Mouse (Mus musculus) heart, embryonic 12.5 days (tissue): Measurements from ENCODE around the gene Pecr. TPM values are rescaled to one million over a fixed set of nuclear protein-coding genes. Genes with fewer than 3 reads are reported as not detected.
A peak's percentile ranks its signal among the peaks of the same experiment; 100 is the strongest.

ENCODE experiments used
- ATAC-seq: fragments of 200-750 bp; cut with Nextera tagmentation; 2 replicates; pipeline ENCODE4 v1.8.0; 2017; ENCODE audit warnings: moderate TSS enrichment, moderate library complexity; ENCODE audit not compliant: insufficient number of reproducible peaks, low FRiP score
- H3K27ac ChIP-seq: fragments of 300-500 bp; sonication (generic); 2 replicates; pipeline ENCODE4 v1.5.1; 2016; ENCODE audit warnings: mild to moderate bottlenecking, moderate library complexity; ENCODE audit not compliant: poor library complexity, severe bottlenecking
- H3K27me3 ChIP-seq: fragments of 300-500 bp; sonication (generic); replicated peaks from 2 replicates; pipeline ENCODE4 v1.6.1; 2016; ENCODE audit warnings: mild to moderate bottlenecking, moderate library complexity
- H3K36me3 ChIP-seq: fragments of 300-500 bp; sonication (generic); 2 replicates; pipeline ENCODE4 v1.6.1; 2016; ENCODE audit warnings: mild to moderate bottlenecking, moderate library complexity
- H3K4me1 ChIP-seq: fragments of 300-500 bp; sonication (generic); replicated peaks from 2 replicates; pipeline ENCODE4 v1.6.1; 2016; ENCODE audit warnings: mild to moderate bottlenecking
- H3K4me2 ChIP-seq: fragments of 300-500 bp; sonication (generic); 2 replicates; pipeline ENCODE4 v1.6.1; 2016; ENCODE audit warnings: mild to moderate bottlenecking, moderate library complexity
- H3K4me3 ChIP-seq: fragments of 300-500 bp; sonication (generic); 2 replicates; pipeline ENCODE4 v1.5.1; 2016; ENCODE audit warnings: mild to moderate bottlenecking
- H3K9ac ChIP-seq: fragments of 300-500 bp; sonication (generic); 2 replicates; pipeline ENCODE4 v1.6.1; 2016; ENCODE audit warnings: mild to moderate bottlenecking, moderate library complexity
- H3K9me3 ChIP-seq: fragments of 300-500 bp; sonication (generic); replicated peaks from 2 replicates; pipeline ENCODE4 v1.6.1; 2016; ENCODE audit warnings: mild to moderate bottlenecking, moderate library complexity
- WGBS: fragments of 180-500 bp; shearing (Covaris S2); methylation state at CpG from one replicate; pipeline ENCODE4 v1.1.7; 2016; 5-methylcytosine and 5-hydroxymethylcytosine counted together
- polyA plus RNA-seq: library from polyadenylated mRNA; unstranded; fragments of >200 nt; fragmentation: Nextera tagmentation; extraction: Ambion mirVana; gene quantifications from 2 replicates; pipeline ENCODE4 v1.2.1, GENCODE M21; 2016

Gene Pecr
- polyA plus RNA-seq, 1 experiment from 2014 or later = 18.7 TPM

DNA sequence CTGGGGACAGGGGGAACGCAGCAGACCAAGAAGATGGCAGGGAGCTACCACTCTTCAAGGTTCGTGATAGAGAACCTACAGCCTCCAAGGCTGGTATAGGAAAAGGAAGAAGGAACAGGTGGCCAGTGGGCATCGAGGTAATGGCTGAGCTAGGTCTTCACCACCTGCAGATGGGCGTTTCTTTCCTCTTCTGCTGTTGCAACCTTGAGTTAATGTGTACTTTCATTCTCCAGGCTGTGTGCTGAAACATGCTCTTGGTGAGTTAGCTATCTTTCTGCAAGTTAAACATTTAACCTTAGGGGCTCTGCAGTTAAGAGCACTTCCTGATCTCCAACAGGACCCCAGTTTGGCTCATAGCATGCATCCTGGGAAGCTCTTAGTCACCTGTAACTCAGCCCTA is 3.8 kb upstream of the Pecr start:
- H3K27ac ChIP-seq = no peak overlapping the region
- no peaks in the 10 kb centered on the region for H3K36me3 ChIP-seq
- no peaks in the 10 kb centered on the region for H3K9me3 ChIP-seq
- 75% methylated on average over 4 of the region's 4 CpGs for WGBS
- no peak for ATAC-seq
- H3K4me2 ChIP-seq = no peak overlapping the region
- H3K9ac ChIP-seq = no peak overlapping the region
- H3K27me3 ChIP-seq = peaks cover 4% of the 10 kb centered on the region; the same call in 1 of the 2 replicates
- H3K4me1 ChIP-seq = 0 out of 2 replicates have a peak, but pooled peaks cover 3% of the 10 kb centered on the region
- H3K4me3 ChIP-seq = no peak overlapping the region

DNA sequence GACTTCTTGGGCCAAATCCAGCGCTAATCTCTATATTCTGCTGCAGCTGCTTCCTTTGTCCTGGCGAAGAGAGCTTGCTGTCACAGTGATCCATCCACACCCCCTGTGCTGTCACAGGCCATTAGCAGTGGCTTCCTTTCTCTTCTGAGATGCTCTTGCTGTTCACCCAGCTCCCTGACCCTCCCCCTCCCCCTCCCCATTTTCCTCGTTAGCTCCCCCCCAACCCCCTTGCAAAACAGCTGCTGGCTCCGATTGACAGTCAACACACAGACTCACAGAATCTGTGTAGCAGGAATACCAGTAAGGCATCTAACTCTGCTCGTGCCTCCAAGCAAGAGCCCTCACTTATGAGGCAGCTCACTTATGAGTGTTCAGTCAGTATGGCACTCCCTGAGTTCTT is 2.8 kb upstream of the Pecr start:
- 30% methylated on average over 5 of the region's 5 CpGs for WGBS
- H3K4me2 ChIP-seq = no peak overlapping the region
- no peaks in the 10 kb centered on the region for H3K36me3 ChIP-seq
- no peak for ATAC-seq
- H3K27me3 ChIP-seq = peaks cover 4% of the 10 kb centered on the region; the same call in 1 of the 2 replicates
- no peak overlapping the region for H3K27ac ChIP-seq
- no peak overlapping the region for H3K9ac ChIP-seq
- H3K9me3 ChIP-seq = no peaks in the 10 kb centered on the region
- H3K4me3 ChIP-seq = no peak overlapping the region
- H3K4me1 ChIP-seq = 0 out of 2 replicates have a peak, but pooled peaks cover 3% of the 10 kb centered on the region

DNA sequence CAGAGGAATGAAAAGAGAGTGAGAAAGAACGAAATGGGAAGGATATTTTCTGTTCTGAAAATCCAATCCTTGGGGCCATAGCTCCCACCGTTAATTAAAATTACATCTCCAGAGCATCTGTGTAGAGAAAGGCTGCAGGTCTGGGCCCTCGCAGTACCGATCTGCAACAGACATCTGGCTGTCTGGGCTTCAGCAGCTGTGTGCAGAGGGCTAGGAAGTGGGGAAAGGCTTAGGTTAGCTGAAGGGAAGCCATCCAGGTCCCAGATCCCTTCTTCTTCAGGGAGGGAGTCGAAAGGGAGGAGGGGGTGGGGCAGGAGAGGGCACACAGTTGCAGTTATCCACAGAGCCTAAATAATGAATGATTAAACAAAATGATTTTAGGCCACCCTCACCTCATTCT is 425 bp upstream of the Pecr start:
- no peak overlapping the region for H3K27ac ChIP-seq
- ATAC-seq = no peak
- no peak overlapping the region for H3K9ac ChIP-seq
- H3K4me3 ChIP-seq = peak overlapping the region; percentile 68
- 6% methylated on average over 5 of the region's 5 CpGs for WGBS
- peak overlapping the region; percentile 92 for H3K4me2 ChIP-seq
- 0 out of 2 replicates have a peak, but pooled peaks cover 3% of the 10 kb centered on the region for H3K4me1 ChIP-seq
- H3K27me3 ChIP-seq = peaks cover 4% of the 10 kb centered on the region; the same call in 1 of the 2 replicates
- no peaks in the 10 kb centered on the region for H3K36me3 ChIP-seq
- H3K9me3 ChIP-seq = no peaks in the 10 kb centered on the region

DNA sequence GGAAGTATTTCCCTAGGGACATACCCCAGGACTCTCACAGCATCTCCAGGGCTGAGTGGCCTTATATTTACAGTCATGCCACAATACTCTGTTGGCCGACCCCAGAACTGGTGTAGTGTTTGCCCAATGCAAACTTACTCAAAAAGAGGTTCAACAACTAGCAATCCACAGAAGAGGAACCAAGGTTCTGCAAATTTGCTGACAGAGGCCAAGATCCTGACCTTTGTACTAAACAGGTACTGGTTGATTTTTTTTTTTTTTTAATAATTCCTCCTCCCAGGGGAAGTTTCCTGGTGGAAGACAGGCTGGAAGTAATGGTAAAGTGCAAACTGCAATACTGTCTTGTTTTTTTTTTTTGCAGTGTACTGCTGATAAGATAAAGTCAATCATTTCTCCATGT is 1.5 kb downstream of the Pecr start:
- Histone ChIP-seq H3K27ac (no peak overlapping the region), H3K27me3 (peaks cover 4% of the 10 kb centered on the region; the same call in 1 of the 2 replicates), H3K4me2 (no peak overlapping the region), H3K4me1 (0 out of 2 replicates have a peak, but pooled peaks cover 3% of the 10 kb centered on the region), H3K36me3 (no peaks in the 10 kb centered on the region), H3K9ac (no peak overlapping the region), H3K4me3 (no peak overlapping the region), H3K9me3 (no peaks in the 10 kb centered on the region)
- ATAC-seq = no peak
- 64% methylated on average over 1 of the region's 1 CpGs for WGBS

DNA sequence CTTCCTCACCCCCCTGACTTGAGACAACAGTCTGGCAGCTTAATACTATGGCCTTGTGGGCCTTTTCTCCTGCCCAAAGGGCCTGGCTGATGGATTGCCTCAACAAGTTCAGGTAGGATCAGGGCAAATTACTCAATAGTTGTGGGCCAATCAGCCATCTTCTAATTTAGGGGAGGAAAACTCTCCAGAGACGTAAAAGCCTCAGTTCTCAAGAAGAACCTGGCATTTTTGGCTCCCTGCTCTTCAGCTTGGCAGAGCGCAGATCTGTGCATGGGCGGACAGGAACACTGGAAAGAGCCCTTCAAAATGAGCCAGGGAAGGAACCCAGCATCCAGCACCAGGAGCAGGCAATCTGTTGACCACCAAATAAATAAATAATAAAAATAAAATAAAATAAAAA is 6.0 kb downstream of the Pecr start:
- no peak overlapping the region for H3K4me2 ChIP-seq
- no peak for ATAC-seq
- H3K27ac ChIP-seq = no peak overlapping the region
- no peaks in the 10 kb centered on the region for H3K27me3 ChIP-seq
- no peak overlapping the region for H3K4me3 ChIP-seq
- peaks cover 23% of the 10 kb centered on the region for H3K36me3 ChIP-seq
- H3K4me1 ChIP-seq = no peaks in the 10 kb centered on the region
- 92% methylated on average over 3 of the region's 3 CpGs for WGBS
- H3K9ac ChIP-seq = no peak overlapping the region
- H3K9me3 ChIP-seq = peaks cover 5% of the 10 kb centered on the region

DNA sequence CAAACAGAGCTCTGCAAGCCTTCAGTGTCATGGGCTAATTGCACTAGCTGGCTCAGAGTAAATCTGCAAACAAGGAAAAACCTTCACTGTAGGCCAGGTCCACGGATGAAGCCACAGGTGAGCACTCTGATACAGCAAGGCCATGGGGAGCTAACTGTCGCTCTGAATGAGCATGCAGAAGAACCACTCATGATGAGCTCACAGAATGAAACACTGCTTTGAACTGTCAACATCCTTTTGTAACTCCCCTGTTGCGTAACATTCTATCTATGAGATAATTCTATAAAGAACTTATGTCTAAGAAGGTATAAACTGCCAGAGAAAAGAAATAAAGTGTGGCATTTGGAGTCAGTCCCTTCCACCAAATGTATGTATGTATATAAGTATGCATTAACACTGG is 21.0 kb downstream of the Pecr start:
- 87% methylated on average over 3 of the region's 3 CpGs for WGBS
- Histone ChIP-seq H3K36me3 (peaks cover 21% of the 10 kb centered on the region), H3K27ac (no peak overlapping the region), H3K27me3 (no peaks in the 10 kb centered on the region), H3K9me3 (no peaks in the 10 kb centered on the region), H3K4me3 (no peak overlapping the region), H3K4me1 (no peaks in the 10 kb centered on the region; the same call in 1 of the 2 replicates), H3K9ac (no peak overlapping the region), H3K4me2 (no peak overlapping the region)
- no peak for ATAC-seq

DNA sequence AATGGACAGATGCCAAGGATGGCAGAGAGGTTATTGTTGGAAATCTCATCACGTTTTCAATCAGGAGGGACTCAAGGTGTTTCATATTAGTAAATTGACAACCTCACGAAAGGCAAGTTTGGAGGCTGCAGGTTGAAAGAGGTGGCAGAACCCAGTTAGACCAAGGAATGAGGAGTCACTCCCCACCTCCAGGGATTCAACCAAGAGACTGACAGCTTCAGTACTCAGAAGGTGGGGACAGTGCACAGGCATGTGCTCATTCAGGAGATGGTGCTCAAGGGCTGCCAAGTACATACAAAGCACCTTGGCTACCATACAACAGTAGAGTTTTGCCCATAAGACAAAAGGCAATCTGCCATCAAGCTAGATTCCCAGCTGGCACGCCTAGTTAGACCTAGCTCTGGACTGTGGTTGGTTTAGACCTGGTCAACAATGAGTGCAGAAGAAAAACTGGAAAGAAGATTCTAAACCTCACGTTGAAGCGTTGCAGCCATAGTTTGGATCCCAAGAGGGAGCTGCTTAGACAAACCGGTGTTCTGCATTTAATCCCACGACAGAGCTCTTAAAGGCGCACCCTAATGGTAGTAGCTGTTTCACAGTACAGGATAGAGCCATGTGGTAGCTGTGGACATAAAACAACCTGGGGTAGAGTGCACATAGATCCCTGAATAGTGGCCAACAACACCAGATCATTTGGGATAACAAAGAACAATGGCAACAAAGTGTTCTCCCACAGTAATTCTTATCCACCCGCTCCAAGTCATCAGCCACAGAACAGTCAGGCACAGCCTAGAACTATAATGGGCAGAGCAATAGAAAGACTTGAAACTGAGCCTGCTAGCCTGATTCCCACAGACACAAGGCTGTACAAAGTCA is 27.5 kb downstream of the Pecr start:
- no peak overlapping the region for H3K4me3 ChIP-seq
- no peaks in the 10 kb centered on the region for H3K27me3 ChIP-seq
- H3K4me1 ChIP-seq = peaks cover 14% of the 10 kb centered on the region
- H3K9me3 ChIP-seq = no peaks in the 10 kb centered on the region
- H3K27ac ChIP-seq = no peak overlapping the region
- H3K9ac ChIP-seq = no peak overlapping the region
- no peak for ATAC-seq
- WGBS = 74% methylated on average over 9 of the region's 9 CpGs
- H3K4me2 ChIP-seq = peak overlapping the region; percentile 76; the same call in 1 of the 2 replicates
- H3K36me3 ChIP-seq = 0 out of 2 replicates have a peak, but pooled peaks cover 5% of the 10 kb centered on the region

DNA sequence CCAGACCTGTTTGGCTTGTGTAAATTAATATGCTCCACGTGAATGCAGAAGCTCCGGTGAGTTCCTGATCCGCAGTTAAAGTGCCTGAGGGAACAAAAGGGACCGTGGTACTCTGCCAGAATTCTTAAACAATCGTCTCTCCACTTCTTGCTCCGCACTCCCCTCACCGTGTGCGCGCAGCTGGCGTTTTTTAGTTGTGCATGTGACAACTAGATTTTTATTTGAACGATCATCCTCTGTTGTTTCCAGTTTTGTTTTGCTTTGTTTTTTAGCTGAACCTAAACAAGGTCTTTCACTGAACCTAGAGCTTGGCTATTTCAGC is 28.3 kb downstream of the Pecr start:
- 44% methylated on average over 11 of the region's 11 CpGs for WGBS
- Histone ChIP-seq H3K27me3 (no peaks in the 10 kb centered on the region), H3K9ac (peak overlapping the region; percentile 43; the same call in 1 of the 2 replicates), H3K9me3 (no peaks in the 10 kb centered on the region), H3K27ac (peak overlapping the region; percentile 92), H3K4me2 (peak overlapping the region; percentile 76), H3K4me1 (peaks cover 17% of the 10 kb centered on the region), H3K36me3 (no peaks in the 10 kb centered on the region), H3K4me3 (peak overlapping the region; percentile 50; the same call in 1 of the 2 replicates)
- ATAC-seq = no peak

DNA sequence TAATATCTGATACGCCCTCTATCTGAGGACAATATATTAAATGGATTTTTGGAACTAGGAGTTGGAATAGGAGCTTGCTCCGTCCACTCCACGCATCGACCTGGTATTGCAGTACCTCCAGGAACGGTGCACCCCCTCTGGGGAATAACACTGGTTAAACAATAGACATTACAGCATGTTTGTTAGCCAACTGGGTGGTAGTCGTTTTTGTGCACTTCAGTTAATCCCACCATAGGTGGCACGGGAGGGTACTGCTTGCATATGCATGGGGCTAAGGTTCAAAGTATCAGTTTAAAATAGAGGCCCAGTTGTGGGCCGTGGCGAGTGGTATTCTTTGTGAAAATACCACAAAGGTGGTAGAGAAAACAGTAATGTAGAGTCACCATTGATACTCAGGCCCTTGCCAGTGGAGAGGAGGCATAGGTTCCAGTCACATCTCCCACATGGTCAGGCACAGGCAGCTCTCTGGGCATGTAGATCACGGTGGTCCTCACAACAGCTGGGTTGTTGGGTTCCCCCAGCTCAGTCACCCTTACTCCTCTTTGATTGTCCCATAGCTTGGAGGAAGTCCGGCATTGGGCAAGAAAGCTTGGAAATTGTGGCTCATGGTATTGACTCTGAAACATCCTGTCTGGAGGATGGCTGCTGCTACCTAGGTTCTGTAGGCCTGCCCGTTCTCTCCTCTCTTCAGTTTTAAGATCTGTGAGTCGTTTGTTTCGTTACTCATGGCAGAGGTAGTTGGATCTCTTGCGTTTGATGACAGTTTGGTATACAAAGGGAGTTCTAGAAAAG is 28.9 kb downstream of the Pecr start:
- H3K4me2 ChIP-seq = peak overlapping the region; percentile 76
- peak overlapping the region; percentile 50 for H3K4me3 ChIP-seq
- peak overlapping the region; percentile 43; the same call in 1 of the 2 replicates for H3K9ac ChIP-seq
- peaks cover 17% of the 10 kb centered on the region for H3K4me1 ChIP-seq
- H3K27me3 ChIP-seq = no peaks in the 10 kb centered on the region
- 6% methylated on average over 15 of the region's 15 CpGs for WGBS
- H3K9me3 ChIP-seq = no peaks in the 10 kb centered on the region
- no peaks in the 10 kb centered on the region for H3K36me3 ChIP-seq
- H3K27ac ChIP-seq = peak overlapping the region; percentile 92
- ATAC-seq = peak; percentile 78

DNA sequence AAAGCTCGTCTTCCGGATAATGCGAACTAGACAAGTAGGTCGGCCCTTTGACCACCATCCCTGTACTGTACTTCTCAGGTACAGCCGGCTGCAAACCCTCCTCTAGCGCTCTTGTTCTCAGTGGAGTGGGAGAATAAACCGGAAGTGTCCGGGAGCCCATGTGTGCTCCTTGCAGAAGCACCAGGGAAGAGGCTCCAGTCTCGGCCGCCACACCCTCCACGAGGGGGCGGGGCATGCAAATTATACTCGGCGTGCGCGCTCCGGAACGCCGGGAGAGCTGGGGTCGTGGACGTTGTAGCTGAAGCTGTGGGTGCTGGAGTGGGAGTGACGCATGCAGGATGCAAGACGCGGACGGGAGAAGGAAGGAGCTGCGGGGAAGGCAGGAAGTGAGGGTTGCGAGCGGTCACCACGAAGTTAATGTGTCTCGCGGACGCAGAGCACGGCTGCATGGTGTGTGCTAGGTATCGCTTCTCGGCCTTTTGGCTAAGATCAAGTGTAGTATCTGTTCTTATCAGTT is 29.5 kb downstream of the Pecr start:
- Histone ChIP-seq H3K4me2 (peak overlapping the region; percentile 76), H3K9me3 (no peaks in the 10 kb centered on the region), H3K27ac (peak overlapping the region; percentile 92), H3K4me1 (peaks cover 17% of the 10 kb centered on the region), H3K27me3 (no peaks in the 10 kb centered on the region), H3K9ac (peak overlapping the region; percentile 77), H3K36me3 (no peaks in the 10 kb centered on the region), H3K4me3 (peak overlapping the region; percentile 50)
- WGBS = under 1% methylated on average over 35 of the region's 35 CpGs
- ATAC-seq = peak; percentile 89
